Mouse (Mus musculus) hindbrain, embryonic 13.5 days (tissue): ENCODE results near the gene Sipa1l3. TPM values are rescaled to one million over a fixed set of nuclear protein-coding genes. Genes with fewer than 3 reads are reported as not detected.

Experiments used
- polyA plus RNA-seq: library from polyadenylated mRNA; unstranded; fragments of >200 nt; fragmentation: Nextera tagmentation; extraction: Ambion mirVana; gene quantifications from 2 replicates; pipeline ENCODE4 v1.2.1, GENCODE M21; 2015

Sipa1l3 gene
- polyA plus RNA-seq, 1 experiment from 2014 or later = 13.7 TPM

Other genes with a start within 250 kb of the Sipa1l3 start
- gene Spint2, start 236.7 kb downstream of the Sipa1l3 start, polyA plus RNA-seq = 42.4 and 44.0 TPM in 2 replicates
- gene Ppp1r14a, start 229.3 kb downstream of the Sipa1l3 start, polyA plus RNA-seq = 8.6 and 13.1 TPM in 2 replicates
- 187 and 197 TPM in 2 replicates for gene Dpf1, start 214.7 kb downstream of the Sipa1l3 start, polyA plus RNA-seq
- gene Catsperg2, start 208.4 kb upstream of the Sipa1l3 start, polyA plus RNA-seq = 0.26 and 0.32 TPM in 2 replicates
- 17.2 and 17.3 TPM in 2 replicates for gene Zfp84, start 249.9 kb upstream of the Sipa1l3 start, polyA plus RNA-seq